Comparison of ENCODE assay signal across 8 mouse cellular contexts in genomic region chr17:22739581-22740178, GRCm38 (mm10).
DNase-seq lines count a peak whose midpoint lies in the region; ATAC-seq and TF ChIP-seq lines count a peak whose summit lies in the region.

No protein-coding gene starts in this region.

- peaks cover 32% of the 10 kb centered on the region for H3K79me2 ChIP-seq in C2C12 (ENCODE audit: control insufficient read depth, insufficient read depth)

- H3ac ChIP-seq in C2C12 (ENCODE audit: control insufficient read depth, insufficient read length, low read depth) = peak overlapping the region; percentile 84

- no peaks in the 10 kb centered on the region for H3K36me3 ChIP-seq in C2C12 (ENCODE audit: control insufficient read depth, insufficient read depth)
- H3K36me3 ChIP-seq in embryonic facial prominence, embryonic 14.5 days (ENCODE audit: control insufficient read depth, insufficient read depth, low read length) = peaks cover 5% of the 10 kb centered on the region; the same call in 1 of the 2 replicates
- H3K36me3 ChIP-seq in limb, embryonic 13.5 days = peaks cover 20% of the 10 kb centered on the region
- peaks cover 18% of the 10 kb centered on the region for H3K36me3 ChIP-seq in midbrain, embryonic 15.5 days (replicated peaks)
- no peaks in the 10 kb centered on the region for H3K36me3 ChIP-seq in splenic B cell, adult 2 months (ENCODE audit: control insufficient read depth, insufficient read depth, low read length, poor library complexity, severe bottlenecking)

- TF ChIP-seq CTCF in C2C12 (IDR thresholded peaks at IDR 0.05; ENCODE audit: control insufficient read depth, insufficient read depth, insufficient read length) = no peak

- DNase-seq in adrenal gland, postnatal 4 days (ENCODE audit: low spot score in 2 of 2) = peak; percentile 6 to 24
- peak; percentile 80 for DNase-seq in embryonic facial prominence, embryonic 14.5 days (ENCODE audit: low spot score)
- DNase-seq in heart, adult 9 months (ENCODE audit: low spot score in 2 of 2) = peak; percentile 45 to 47
- DNase-seq in kidney, adult 9 months = peak; percentile 49
- DNase-seq in splenic B cell, adult 2 months (ENCODE audit: low read depth, low spot score) = peak; percentile 43

- H3K4me1 ChIP-seq in embryonic facial prominence, embryonic 14.5 days (ENCODE audit: control insufficient read depth, insufficient read depth, low read length) = peaks cover 6% of the 10 kb centered on the region
- peaks cover 8% of the 10 kb centered on the region for H3K4me1 ChIP-seq in limb, embryonic 13.5 days
- peaks cover 12% of the 10 kb centered on the region for H3K4me1 ChIP-seq in midbrain, embryonic 15.5 days

- H3K4me3 ChIP-seq in C2C12 (ENCODE audit: insufficient read depth, poor library complexity, severe bottlenecking) = peak overlapping the region; percentile 44
- peak overlapping the region; percentile 50 for H3K4me3 ChIP-seq in embryonic facial prominence, embryonic 14.5 days (ENCODE audit: low read depth, low read length)
- H3K4me3 ChIP-seq in limb, embryonic 13.5 days = peak overlapping the region; percentile 66
- peak overlapping the region; percentile 63 for H3K4me3 ChIP-seq in midbrain, embryonic 15.5 days

- H3K79me3 ChIP-seq in C2C12 (ENCODE audit: low read depth) = peaks cover 11% of the 10 kb centered on the region

- no peaks in the 10 kb centered on the region for H3K27me3 ChIP-seq in C2C12 (ENCODE audit: control insufficient read depth, insufficient read depth, insufficient read length)
- no peaks in the 10 kb centered on the region for H3K27me3 ChIP-seq in embryonic facial prominence, embryonic 14.5 days (replicated peaks; ENCODE audit: control insufficient read depth, insufficient read depth, low read length)
- no peaks in the 10 kb centered on the region for H3K27me3 ChIP-seq in limb, embryonic 13.5 days
- no peaks in the 10 kb centered on the region for H3K27me3 ChIP-seq in midbrain, embryonic 15.5 days (replicated peaks)
- no peaks in the 10 kb centered on the region for H3K27me3 ChIP-seq in splenic B cell, adult 2 months (ENCODE audit: control insufficient read depth, insufficient read depth, low read length, poor library complexity, severe bottlenecking)

- WGBS in embryonic facial prominence, embryonic 14.5 days = 1% methylated on average over 20 of the region's 25 CpGs
- WGBS in limb, embryonic 13.5 days = under 1% methylated on average over 25 of the region's 25 CpGs
- WGBS in midbrain, embryonic 15.5 days = under 1% methylated on average over 25 of the region's 25 CpGs

- peak overlapping the region; percentile 87 for H3K27ac ChIP-seq in embryonic facial prominence, embryonic 14.5 days (replicated peaks; ENCODE audit: low read depth, low read length)
- H3K27ac ChIP-seq in limb, embryonic 13.5 days = peak overlapping the region; percentile 84
- peak overlapping the region; percentile 88 for H3K27ac ChIP-seq in midbrain, embryonic 15.5 days

- peak overlapping the region; percentile 79 for H3K9ac ChIP-seq in embryonic facial prominence, embryonic 14.5 days (ENCODE audit: low read depth, low read length)
- H3K9ac ChIP-seq in limb, embryonic 13.5 days = peak overlapping the region; percentile 74
- peak overlapping the region; percentile 63 for H3K9ac ChIP-seq in midbrain, embryonic 15.5 days

- peak overlapping the region; percentile 63 for H3K4me2 ChIP-seq in embryonic facial prominence, embryonic 14.5 days (ENCODE audit: low read depth, low read length)
- peak overlapping the region; percentile 66 for H3K4me2 ChIP-seq in limb, embryonic 13.5 days (replicated peaks)
- H3K4me2 ChIP-seq in midbrain, embryonic 15.5 days = peak overlapping the region; percentile 61

- H3K9me3 ChIP-seq in embryonic facial prominence, embryonic 14.5 days (ENCODE audit: control insufficient read depth, low read length) = peaks cover 11% of the 10 kb centered on the region
- H3K9me3 ChIP-seq in limb, embryonic 13.5 days = no peaks in the 10 kb centered on the region; the same call in 1 of the 2 replicates
- H3K9me3 ChIP-seq in midbrain, embryonic 15.5 days = peaks cover 8% of the 10 kb centered on the region; the same call in 1 of the 2 replicates

- peak; percentile 93 for ATAC-seq in embryonic facial prominence, embryonic 14.5 days (ENCODE audit: low read depth)
- peak; percentile 92 for ATAC-seq in limb, embryonic 13.5 days (ENCODE audit: low FRiP score, low read depth)
- peak; percentile 96 for ATAC-seq in midbrain, embryonic 15.5 days (replicated peaks)

TF ChIP-seq in C2C12, 6 proteins besides CTCF, POLR2A, EP300 and RAD21:
- TF ChIP-seq MYOG (IDR thresholded peaks at IDR 0.05; ENCODE audit: control insufficient read depth, extremely low read depth, insufficient read length) (no peak), MAX (IDR thresholded peaks at IDR 0.05) (no peak)

Comparison
In these comparisons a context has a peak if more than half of its experiments do, and no peak if none do; other contexts are left out.
1. Peak in every context shown above with its lines: DNase-seq, ATAC-seq, H3K4me3 ChIP-seq and H3K27ac ChIP-seq.
2. DNase-seq: peak in every context shown above with its lines; median percentile 80 in embryonic facial prominence, embryonic 14.5 days; 49 in kidney, adult 9 months; 46 in heart, adult 9 months; 43 in splenic B cell, adult 2 months; 15 in adrenal gland, postnatal 4 days.